In the genomic region with DNA sequence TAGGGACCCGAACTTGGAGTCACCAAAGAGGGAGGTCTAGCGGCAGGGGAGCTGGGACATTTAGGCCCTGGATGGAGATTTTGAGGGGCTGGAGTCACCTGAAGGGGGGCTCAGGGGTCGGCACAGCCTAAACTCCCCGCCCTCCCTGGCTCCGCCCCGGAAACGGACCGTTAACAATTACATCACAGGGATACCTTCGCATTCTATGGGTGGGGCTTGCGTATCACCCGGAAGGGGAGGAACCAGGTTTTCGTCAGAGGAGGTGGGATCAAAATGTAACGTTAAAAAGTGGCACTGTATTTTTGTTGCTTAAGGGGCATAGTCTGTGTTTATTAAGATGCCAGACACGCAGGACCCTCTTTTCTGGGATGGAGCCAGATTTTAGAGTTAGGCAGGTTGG, we compare ENCODE assay signal across 8 mouse cellular contexts. TPM values are rescaled to one million over a fixed set of nuclear protein-coding genes. Genes with fewer than 3 reads are reported as not detected.
A peak's percentile ranks its signal among the peaks of the same experiment; 100 is the strongest.
DNase-seq lines count a peak whose midpoint lies in the region; ATAC-seq and TF ChIP-seq lines count a peak whose summit lies in the region.
"Not testable (repeated sequence)": the region's sequence is repeated elsewhere in the genome, so short reads cannot be mapped to it uniquely, and the experiment has no call there.

A gene (minus strand): TSS at position 246 of the 400 bp plus-strand sequence.

- not testable (repeated sequence) for TF ChIP-seq CTCF in testis, adult 2 months (IDR thresholded peaks at IDR 0.05; ENCODE audit: control insufficient read depth, insufficient read depth, insufficient replicate concordance, low read depth, low read length)

- H3K4me2 ChIP-seq in hindbrain, embryonic 11.5 days (replicated peaks; ENCODE audit: low read depth, low read length): peak within 1 kb of the TSS; percentile 43

- peak; percentile 45; the same call in 1 of the 2 replicates for TF ChIP-seq POLR2A in testis, adult 2 months (IDR thresholded peaks at IDR 0.05; ENCODE audit: control insufficient read depth, low read depth, low read length)

- not testable (repeated sequence) for H3K4me1 ChIP-seq in hindbrain, embryonic 11.5 days (replicated peaks; ENCODE audit: control insufficient read depth, insufficient read depth, low read length); testis, adult 2 months (ENCODE audit: control insufficient read depth, insufficient read depth, low read length)

- under 1% methylated on average over 12 of the region's 14 CpGs for WGBS in hindbrain, embryonic 11.5 days

- H3K27ac ChIP-seq in hindbrain, embryonic 11.5 days (ENCODE audit: low read depth, low read length): not testable (repeated sequence)
- H3K27ac ChIP-seq in testis, adult 2 months (ENCODE audit: control insufficient read depth, insufficient read depth, low read depth, low read length): peak within 1 kb of the TSS; percentile 96

- not testable (repeated sequence) for H3K9me3 ChIP-seq in hindbrain, embryonic 11.5 days (ENCODE audit: control insufficient read depth, low read length)

- DNase-seq in MEL-GATA-1-ER (ENCODE audit: extremely low read depth, low read depth): peak; percentile 66
- peak; percentile 93 for DNase-seq in cerebellum, adult 9-11 months
- peak; percentile 68 to 72 for DNase-seq in frontal cortex, postnatal 14 days (ENCODE audit: low spot score in 2 of 2)
- peak; percentile 90 for DNase-seq in hindbrain, embryonic 11.5 days (ENCODE audit: low spot score)
- peak; percentile 78 to 85 for DNase-seq in layer of hippocampus, adult 8-10 months (ENCODE audit: low spot score in 2 of 2)
- peak; percentile 89 to 93 for DNase-seq in lung, adult 18-20 months

- H3K4me3 ChIP-seq in hindbrain, embryonic 11.5 days (ENCODE audit: low read depth, low read length): peak within 1 kb of the TSS; percentile 34
- H3K4me3 ChIP-seq in testis, adult 2 months (ENCODE audit: control insufficient read depth, low read depth, low read length): peak within 1 kb of the TSS; percentile 90

- not testable (repeated sequence) for ATAC-seq in hindbrain, embryonic 11.5 days (ENCODE audit: low FRiP score)
- peak; percentile 53; the same call in 1 of the 2 replicates for ATAC-seq in neutrophil, adult 5-6 weeks (ENCODE audit: extremely low read depth, insufficient number of reproducible peaks, low FRiP score, poor library complexity, severe bottlenecking)

- not testable (repeated sequence) for H3K27me3 ChIP-seq in hindbrain, embryonic 11.5 days (ENCODE audit: control insufficient read depth, insufficient read depth, low read length); testis, adult 2 months (ENCODE audit: control insufficient read depth, insufficient read depth, low read length)

- 0 out of 2 replicates have a peak within 1 kb of the TSS, but pooled peaks have one; percentile 37 for H3K9ac ChIP-seq in hindbrain, embryonic 11.5 days (ENCODE audit: low read depth, low read length)

- not testable (repeated sequence) for H3K36me3 ChIP-seq in hindbrain, embryonic 11.5 days (ENCODE audit: control insufficient read depth, insufficient read depth, low read length); testis, adult 2 months (ENCODE audit: control insufficient read depth, insufficient read depth, low read length)

RNA-seq across cellular contexts. Expression of the gene that starts here (rescaled TPM):
- polyA plus RNA-seq in hindbrain, embryonic 11.5 days (2014; fragmentation: Nextera tagmentation; extraction: Ambion mirVana): 79.4 and 84.8 TPM in 2 replicates
- 100 to 1,000 TPM; 121 to 139 (median 130) TPM for total RNA-seq in layer of hippocampus, adult 8-10 months (2022)
- total RNA-seq in neutrophil, adult 5-6 weeks (2017): 2.9 and 5.6 TPM in 2 replicates
- 872 and 1,011 TPM in 2 replicates for polyA plus RNA-seq in testis, adult 2 months (2012; rRNA removed)

Comparison
In these comparisons a context has a peak if more than half of its experiments do, and no peak if none do; other contexts are left out.
1. RNA of the gene that starts here (total RNA-seq): 121 to 139 TPM in layer of hippocampus, adult 8-10 months; 2.9 to 5.6 TPM in neutrophil, adult 5-6 weeks; every median in the first group is over 10 times any median in the second.
2. RNA of the gene that starts here (polyA plus RNA-seq): 872 to 1,011 TPM in testis, adult 2 months; 79.4 to 84.8 TPM in hindbrain, embryonic 11.5 days; every median in the first group is over 10 times any median in the second.
3. Peak in every context shown above with its lines, with median percentiles within 50 percentile points of each other: DNase-seq.